Mouse (Mus musculus) embryonic stem cell, embryonic (primary cell): ENCODE data around the gene Wdr38.
"Not testable (repeated sequence)": the region's sequence is repeated elsewhere in the genome, so short reads cannot be mapped to it uniquely, and the experiment has no call there.

Experiments
- CTCF ChIA-PET, 4 experiments: fragments of 300-600 bp in 2 of 4; fragments of 350-600 bp in 2 of 4; sonication (Branson Sonifier 250); formaldehyde crosslinking; loops; one replicate each; lab custom pipeline; 2022; ENCODE audit warnings: inconsistent platforms in 2 of 4; lab: Charles Lee
- POLR2A ChIA-PET, 4 experiments: fragments of 300-600 bp in 2 of 4; fragments of 350-600 bp in 2 of 4; sonication (Branson Sonifier 250); formaldehyde crosslinking; loops; one replicate each; lab custom pipeline; 2022; ENCODE audit warnings: antibody characterized with exemption in 4 of 4, inconsistent platforms in 1 of 4; lab: Charles Lee

Wdr38 gene

GRCm38 (mm10) chr2:39006149-39006730 is 9.0 kb downstream of the Wdr38 start:
- ChIA-PET CTCF (interaction anchor here in 3 of 4 experiments (0.7 to 1.7 kb wide), 4 partner anchors 8 to 247 kb away, joined by 3 to 10 read pairs (median 5); no protein-coding TSS in a partner anchor), POLR2A (interaction anchor here in 2 of 4 experiments (0.7 to 13.2 kb wide), 16 partner anchors 7 to 368 kb away, joined by 3 to 225 read pairs (median 9); no protein-coding TSS in a partner anchor)

- ChIA-PET POLR2A (interaction anchor here (0.5 to 13.2 kb wide), 39 partner anchors 8 to 1565 kb away, joined by 3 to 225 read pairs (median 3); partner anchors contain the start of genes Golga1 (in 1 of the 4), Rabgap1 (in 1 of the 4), Scai (in 1 of the 4) and Zbtb26 (in 1 of the 4)), CTCF (interaction anchor here in 3 of 4 experiments (0.6 to 1.1 kb wide), 8 partner anchors 10 to 205 kb away, joined by 3 to 6 read pairs (median 3); partner anchors contain the start of gene Olfml2a (in 1 of the 3))
Measured at GRCm38 (mm10) chr2:39007865-39008264, 10.6 kb downstream of the Wdr38 start.

GRCm38 (mm10) chr2:39008350-39008851 is 11.1 kb downstream of the Wdr38 start:
- ChIA-PET POLR2A (interaction anchor here (0.5 to 13.2 kb wide), 39 partner anchors 8 to 1566 kb away, joined by 3 to 225 read pairs (median 3); partner anchors contain the start of genes Golga1 (in 1 of the 4), Rabgap1 (in 1 of the 4), Scai (in 1 of the 4) and Zbtb26 (in 1 of the 4)), CTCF (interaction anchor here in 3 of 4 experiments (0.9 to 1.0 kb wide), 5 partner anchors 10 to 65 kb away, joined by 3 to 6 read pairs (median 3); no protein-coding TSS in a partner anchor)

GRCm38 (mm10) chr2:39008954-39009365 is 11.7 kb downstream of the Wdr38 start:
- CTCF ChIA-PET: interaction anchor here in 1 of 4 experiments (0.5 kb wide), 1 partner anchor 81 kb away, joined by 3 read pairs; the partner anchor contains the start of gene Nr6a1
- POLR2A ChIA-PET: interaction anchor here in 3 of 4 experiments (0.7 to 13.2 kb wide), 16 partner anchors 8 to 181 kb away, joined by 3 to 225 read pairs (median 5); partner anchors contain the start of genes Golga1 (in 1 of the 3) and Scai (in 1 of the 3)

GRCm38 (mm10) chr2:39010144-39010543 is 12.9 kb downstream of the Wdr38 start:
- CTCF ChIA-PET: not testable (repeated sequence)

GRCm38 (mm10) chr2:39011264-39011663 is 14.0 kb downstream of the Wdr38 start:
- POLR2A ChIA-PET: interaction anchor here in 1 of 4 experiments (1.3 to 9.0 kb wide), 2 partner anchors 8 to 12 kb away, joined by 4 to 55 read pairs; no protein-coding TSS in a partner anchor
- CTCF ChIA-PET: no interaction called here

More at GRCm38 (mm10) chr2:39010144-39010543, 12.9 kb downstream of the Wdr38 start:
- POLR2A ChIA-PET: interaction anchor here in 3 of 4 experiments (0.7 to 13.2 kb wide), 5 partner anchors 8 to 25 kb away, joined by 3 to 225 read pairs (median 29); no protein-coding TSS in a partner anchor

- POLR2A ChIA-PET: interaction anchor here in 1 of 4 experiments (1.3 to 9.0 kb wide), 2 partner anchors 9 to 13 kb away, joined by 4 to 55 read pairs; no protein-coding TSS in a partner anchor
- CTCF ChIA-PET: no interaction called here
Measured at GRCm38 (mm10) chr2:39011971-39012370, 14.7 kb downstream of the Wdr38 start.

- POLR2A ChIA-PET: interaction anchor here in 3 of 4 experiments (0.5 to 9.0 kb wide), 6 partner anchors 9 to 120 kb away, joined by 3 to 62 read pairs (median 24); partner anchors contain the start of genes Arpc5l (in 2 of the 3) and Rpl35 (in 2 of the 3)
- CTCF ChIA-PET: interaction anchor here in 1 of 4 experiments (1.0 kb wide), 1 partner anchor 14 kb away, joined by 3 read pairs; no protein-coding TSS in a partner anchor
Measured at GRCm38 (mm10) chr2:39012768-39013279, 15.5 kb downstream of the Wdr38 start.

- POLR2A ChIA-PET: interaction anchor here in 3 of 4 experiments (0.9 to 7.9 kb wide), 9 partner anchors 9 to 136 kb away, joined by 3 to 62 read pairs (median 5); partner anchors contain the start of genes Arpc5l (in 2 of the 3) and Rpl35 (in 2 of the 3)
- CTCF ChIA-PET: no interaction called here
Measured at GRCm38 (mm10) chr2:39016581-39016980, 19.3 kb downstream of the Wdr38 start.

- POLR2A ChIA-PET: interaction anchor here in 1 of 4 experiments (1.1 to 7.9 kb wide), 4 partner anchors 11 to 20 kb away, joined by 5 to 62 read pairs (median 5); partner anchors contain the start of genes Arpc5l and Rpl35
- CTCF ChIA-PET: interaction anchor here in 2 of 4 experiments (0.6 kb wide), 2 partner anchors 236 to 609 kb away, joined by 10 to 16 read pairs; no protein-coding TSS in a partner anchor
Measured at GRCm38 (mm10) chr2:39020004-39020403, 22.7 kb downstream of the Wdr38 start.

- ChIA-PET CTCF (interaction anchor here in 1 of 4 experiments (0.6 kb wide), 1 partner anchor 234 kb away, joined by 24 read pairs; no protein-coding TSS in a partner anchor), POLR2A (interaction anchor here in 2 of 4 experiments (0.6 to 1.7 kb wide), 4 partner anchors 14 to 351 kb away, joined by 3 to 4 read pairs (median 4); no protein-coding TSS in a partner anchor)
Measured at GRCm38 (mm10) chr2:39031611-39032010, 34.3 kb downstream of the Wdr38 start.

GRCm38 (mm10) chr2:39040215-39040614 is 42.9 kb downstream of the Wdr38 start:
- POLR2A ChIA-PET: interaction anchor here in 1 of 4 experiments (1.2 kb wide), 1 partner anchor 32 kb away, joined by 3 read pairs; no protein-coding TSS in a partner anchor
- CTCF ChIA-PET: no interaction called here

- ChIA-PET CTCF (no interaction called here), POLR2A (no interaction called here)
Measured at GRCm38 (mm10) chr2:39048515-39048914, 51.2 kb downstream of the Wdr38 start.
